Mouse (Mus musculus) liver, embryonic 14.5 days (tissue): ENCODE data around the gene Btg1.

Source experiments
- CTCF ChIP-seq: IDR thresholded peaks from 2 replicates; pipeline ENCODE4 v1.5.1; 2016; ENCODE audit warnings: antibody characterized with exemption, low read depth, control low read depth
- EP300 ChIP-seq: IDR thresholded peaks from 2 replicates; pipeline ENCODE4 v1.6.1; 2016; ENCODE audit warnings: antibody characterized with exemption, low read depth

DNA sequence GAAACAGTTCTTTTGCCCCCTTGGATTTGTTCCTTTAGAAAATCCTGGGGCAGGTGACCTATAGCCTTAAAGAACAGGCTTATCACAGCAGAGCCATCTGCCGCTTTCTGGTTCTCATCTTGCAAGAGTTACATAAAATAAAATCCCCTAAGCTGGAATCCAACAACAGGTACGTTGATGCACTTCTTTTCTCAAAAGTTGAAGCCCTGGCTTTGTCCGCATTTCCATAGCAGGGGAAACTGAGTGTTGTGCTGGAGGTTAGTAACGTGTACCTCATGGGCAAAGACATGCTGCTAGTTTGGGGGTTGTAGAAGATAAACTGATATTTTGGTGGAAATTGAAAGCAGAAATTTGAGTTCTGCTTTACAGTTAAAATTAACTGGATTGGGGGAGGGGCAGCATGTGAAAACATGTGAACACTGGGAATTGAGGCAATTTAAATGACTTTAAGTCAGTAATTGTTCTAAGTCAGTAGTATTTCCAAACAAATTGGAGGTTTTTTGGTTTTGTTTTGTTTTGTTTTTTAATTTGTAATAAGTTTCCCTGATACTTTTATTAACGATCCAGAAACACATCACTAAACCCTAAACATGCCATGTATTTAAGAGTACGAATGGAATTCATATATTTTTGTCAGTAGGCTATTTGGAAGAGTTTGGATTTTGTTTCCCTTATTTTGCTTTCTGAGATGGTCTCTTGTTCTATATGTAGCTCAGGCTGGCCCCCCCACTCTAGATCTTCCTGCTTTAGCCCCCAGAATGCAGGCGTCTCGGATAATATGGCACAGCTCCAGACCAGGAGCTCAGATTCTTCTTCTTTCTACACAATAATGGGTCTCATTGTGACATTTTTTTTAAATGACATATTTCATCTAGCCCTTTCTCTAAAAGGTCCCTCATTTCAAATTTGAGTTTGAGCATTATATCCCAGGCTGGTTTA is 3.4 kb downstream of the Btg1 start:
- TF ChIP-seq EP300 = no peak
- TF ChIP-seq CTCF = no peak
